Mouse (Mus musculus) left cerebral cortex, adult 2 months (tissue): Measurements from ENCODE around the gene Chp2. TPM values are rescaled to one million over a fixed set of nuclear protein-coding genes. Genes with fewer than 3 reads are reported as not detected.
"Not testable (repeated sequence)": the region's sequence is repeated elsewhere in the genome, so short reads cannot be mapped to it uniquely, and the experiment has no call there.

Experiments
- DNase-seq, 2 experiments: peaks; one replicate each; pipeline ENCODE4 v3.0.0; 2021 to 2022; ENCODE audit warnings: low spot score in 2 of 2, mixed read lengths in 1 of 2; ENCODE audit errors: extremely low spot score in 1 of 2
- H3K27ac ChIP-seq: fragments of 200-600 bp; 2 replicates; pipeline ENCODE4 v1.8.1; 2022
- H3K4me3 ChIP-seq: fragments of 200-600 bp; 2 replicates; pipeline ENCODE4 v1.8.1; 2022
- CTCF ChIP-seq: fragments of 200-600 bp; IDR thresholded peaks from 2 replicates; pipeline ENCODE4 v1.8.1; 2022; ENCODE audit warnings: antibody characterized with exemption, mild to moderate bottlenecking, moderate library complexity
- intact Hi-C: fragments of 180-260 bp; cut with DNase I; formaldehyde crosslinking; loops from one replicate; pipeline ENCODE4 v1.15.1; 2025
- total RNA-seq, 2 experiments: library from RNA; stranded (reverse); gene quantifications; 2 replicates each; pipeline ENCODE4 v1.2.3; 2021

Chp2 gene
- total RNA-seq, 2 experiments from 2014 or later: 4.9 to 5.4 TPM

GRCm38 (mm10) chr7:122206121-122206520 lies 13.2 kb upstream of the Chp2 start:
- no peak for TF ChIP-seq CTCF

DNA sequence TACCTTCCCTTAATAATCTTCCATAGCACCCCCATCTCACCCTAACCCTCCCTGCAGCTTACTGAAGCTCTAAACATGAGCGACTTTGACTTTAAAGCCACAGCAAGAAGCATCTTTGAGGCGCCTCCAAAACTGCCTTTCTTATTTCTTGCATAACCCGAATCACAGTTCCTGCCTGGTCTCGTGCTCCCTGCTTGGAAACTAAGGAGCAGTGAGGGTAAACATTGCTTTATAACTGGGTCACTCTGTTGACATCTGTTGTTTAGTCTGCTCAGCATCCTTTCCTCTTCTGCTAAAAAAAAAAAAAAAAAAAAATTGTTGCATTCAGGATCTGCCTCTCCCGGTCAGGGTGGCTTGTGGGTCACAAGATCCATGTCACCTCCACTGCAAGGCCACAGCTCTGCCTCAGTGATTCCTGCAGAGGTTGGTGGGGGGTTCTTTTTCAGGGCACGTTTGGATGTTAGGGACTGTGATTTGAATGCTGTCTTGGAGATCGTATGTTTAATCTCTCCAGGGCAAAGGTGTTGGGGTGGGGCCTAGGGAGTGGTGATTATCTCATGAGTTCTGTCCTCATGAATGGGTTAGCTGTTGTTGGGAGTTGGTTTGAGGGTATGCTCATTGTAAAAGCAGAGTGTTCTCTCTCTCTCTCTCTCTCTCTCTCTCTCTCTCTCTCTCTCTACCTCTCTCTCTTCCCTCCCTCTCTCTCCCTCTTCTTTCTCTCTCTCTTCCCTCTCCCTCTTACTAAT lies 10.8 kb upstream of the Chp2 start:
- TF ChIP-seq CTCF: no peak
- DNase-seq: no peak
- H3K27ac ChIP-seq: no peak overlapping the region
- no peak overlapping the region for H3K4me3 ChIP-seq
- intact Hi-C loops: no loop called here

More at GRCm38 (mm10) chr7:122206121-122206520, 13.2 kb upstream of the Chp2 start:
- Histone ChIP-seq H3K27ac (no peak overlapping the region), H3K4me3 (no peak overlapping the region)
- no peak for DNase-seq
- intact Hi-C loops: no loop called here

DNA sequence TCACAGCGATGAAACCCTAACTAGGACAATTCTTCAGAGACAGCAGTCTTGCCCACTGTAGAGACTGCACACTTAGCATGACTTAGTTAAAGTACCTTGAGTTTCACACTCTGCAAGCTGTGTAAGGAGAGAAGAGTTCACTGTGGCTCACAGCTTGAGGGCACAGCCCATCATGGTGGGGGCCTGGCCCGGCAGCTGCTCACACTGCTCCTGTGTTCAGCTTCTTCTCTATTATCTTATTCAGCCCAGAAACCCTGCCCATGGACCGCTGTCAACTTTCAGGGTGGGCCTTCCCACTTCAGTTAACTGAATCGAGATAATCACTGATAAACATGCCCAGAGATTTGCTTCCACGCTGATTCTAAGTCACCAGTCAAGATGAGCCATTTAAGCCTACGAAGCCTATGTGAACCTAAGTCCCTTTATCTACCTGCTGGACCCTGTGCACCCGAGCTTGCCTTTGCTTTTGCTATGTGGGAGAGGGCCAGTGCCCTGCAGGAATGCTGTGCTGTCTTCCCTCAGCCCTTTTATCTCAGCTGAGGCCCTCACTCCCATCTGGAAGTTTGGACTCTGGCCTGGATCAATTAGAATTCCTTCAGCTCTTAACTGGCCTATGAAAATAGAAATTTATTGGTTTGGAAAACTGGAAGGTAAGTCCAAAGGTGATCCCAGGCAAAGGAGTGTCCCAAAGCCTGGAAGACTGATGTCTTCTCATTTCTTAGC lies 6.9 kb downstream of the Chp2 start:
- H3K4me3 ChIP-seq: no peak overlapping the region
- intact Hi-C loops: no loop called here
- no peak for DNase-seq
- TF ChIP-seq CTCF: no peak
- H3K27ac ChIP-seq: no peak overlapping the region

GRCm38 (mm10) chr7:122226744-122227143 lies 7.4 kb downstream of the Chp2 start:
- intact Hi-C loops: no loop called here
- Histone ChIP-seq H3K4me3 (no peak overlapping the region), H3K27ac (no peak overlapping the region)
- DNase-seq: no peak
- TF ChIP-seq CTCF: no peak

GRCm38 (mm10) chr7:122229306-122229705 lies 10.0 kb downstream of the Chp2 start:
- intact Hi-C loops: no loop called here
- TF ChIP-seq CTCF: no peak
- H3K4me3 ChIP-seq: no peak overlapping the region

GRCm38 (mm10) chr7:122229916-122230315 lies 10.6 kb downstream of the Chp2 start:
- Histone ChIP-seq H3K4me3 (no peak overlapping the region), H3K27ac (no peak overlapping the region)
- DNase-seq: no peak
- intact Hi-C loops: no loop called here
- TF ChIP-seq CTCF: no peak

More at GRCm38 (mm10) chr7:122229306-122229705, 10.0 kb downstream of the Chp2 start:
- no peak for DNase-seq
- H3K27ac ChIP-seq: no peak overlapping the region

- no peak for TF ChIP-seq CTCF
- intact Hi-C loops: no loop called here
- Histone ChIP-seq H3K27ac (no peak overlapping the region), H3K4me3 (no peak overlapping the region)
- DNase-seq: no peak
Measured at GRCm38 (mm10) chr7:122230866-122231265, 11.6 kb downstream of the Chp2 start.

- intact Hi-C loops: no loop called here
Measured at GRCm38 (mm10) chr7:122238939-122239338, 19.6 kb downstream of the Chp2 start.

GRCm38 (mm10) chr7:122240413-122241119 lies 21.3 kb downstream of the Chp2 start:
- no peak overlapping the region for H3K27ac ChIP-seq
- intact Hi-C loops: no loop called here
- no peak overlapping the region for H3K4me3 ChIP-seq
- DNase-seq: no peak
- TF ChIP-seq CTCF: peak; percentile 44

More at GRCm38 (mm10) chr7:122238939-122239338, 19.6 kb downstream of the Chp2 start:
- Histone ChIP-seq H3K4me3 (no peak overlapping the region), H3K27ac (no peak overlapping the region)
- TF ChIP-seq CTCF: no peak
- DNase-seq: no peak

GRCm38 (mm10) chr7:122242260-122242659 lies 23.0 kb downstream of the Chp2 start:
- intact Hi-C loops: loop anchor here (1.0 kb wide), 1 partner anchor 43 kb away; no protein-coding TSS in a partner anchor
- peak; percentile 90 for TF ChIP-seq CTCF
- peak; percentile 29 to 42 for DNase-seq
- Histone ChIP-seq H3K27ac (no peak overlapping the region), H3K4me3 (no peak overlapping the region)

- intact Hi-C loops: loop anchor here (1.0 kb wide), 1 partner anchor 43 kb away; no protein-coding TSS in a partner anchor
- DNase-seq: not testable (repeated sequence)
Measured at GRCm38 (mm10) chr7:122242744-122243143, 23.4 kb downstream of the Chp2 start.

DNA sequence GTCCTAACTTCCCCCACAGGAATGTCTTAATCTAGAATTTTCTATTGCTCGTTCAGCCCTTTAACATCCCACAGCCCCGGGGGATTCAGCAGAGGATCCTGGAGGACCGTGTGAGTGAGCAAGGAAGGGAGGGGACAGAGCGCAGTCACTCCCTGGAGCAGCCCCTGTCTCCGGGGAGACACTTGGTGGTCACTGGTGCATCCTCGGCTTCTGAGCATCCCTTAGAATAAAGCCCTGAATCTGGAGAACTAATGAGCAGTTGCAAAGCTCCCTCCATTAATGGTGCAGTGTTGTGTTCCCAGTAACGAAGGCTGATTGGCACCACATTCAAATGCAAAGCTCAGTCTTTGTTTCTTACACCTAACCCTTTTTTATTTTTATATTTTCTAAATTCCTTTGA lies 24.9 kb downstream of the Chp2 start:
- intact Hi-C loops: no loop called here
- DNase-seq: no peak
- Histone ChIP-seq H3K27ac (no peak overlapping the region), H3K4me3 (no peak overlapping the region)
- TF ChIP-seq CTCF: no peak

More at GRCm38 (mm10) chr7:122242744-122243143, 23.4 kb downstream of the Chp2 start:
- H3K4me3 ChIP-seq, H3K27ac ChIP-seq: not testable (repeated sequence)
